Mouse (Mus musculus): Measurements from ENCODE around the gene Sectm1a.
"Not testable (repeated sequence)": the region's sequence is repeated elsewhere in the genome, so short reads cannot be mapped to it uniquely, and the experiment has no call there.

Gene Sectm1a

GRCm38 (mm10) chr11:121081120-121081519 lies at the start of gene Sectm1a:
Gene Sectm1a, minus strand, starts transcription at chr11:121081220.
- no peak for DNase-seq

- DNase-seq, result no peak
These were observed 48.6 kb upstream of the Sectm1a start for GRCm38 (mm10) chr11:121129616-121130015.

DNA sequence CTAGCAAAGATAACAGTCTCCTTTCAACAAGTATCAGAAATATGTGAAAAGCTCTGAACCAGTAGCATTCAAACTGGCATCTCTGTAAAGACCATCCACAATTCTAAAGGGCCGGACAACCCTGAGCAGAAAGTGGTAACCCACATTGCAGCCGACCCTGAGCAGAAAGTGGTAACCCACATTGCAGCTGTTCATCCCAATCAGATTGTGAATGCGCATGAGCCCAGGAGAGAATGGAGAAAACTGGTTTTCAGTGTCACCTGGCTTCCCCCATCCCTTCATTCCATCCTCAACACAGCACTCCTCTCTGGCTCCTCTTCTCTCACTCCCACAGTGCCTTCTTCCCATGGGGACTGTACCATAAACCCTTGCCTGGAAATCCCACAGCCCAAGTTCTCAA lies 46.4 kb upstream of the Sectm1a start:
- DNase-seq, result no peak

GRCm38 (mm10) chr11:121126395-121126794 lies 45.4 kb upstream of the Sectm1a start:
- DNase-seq, result peak; percentile 16

DNA sequence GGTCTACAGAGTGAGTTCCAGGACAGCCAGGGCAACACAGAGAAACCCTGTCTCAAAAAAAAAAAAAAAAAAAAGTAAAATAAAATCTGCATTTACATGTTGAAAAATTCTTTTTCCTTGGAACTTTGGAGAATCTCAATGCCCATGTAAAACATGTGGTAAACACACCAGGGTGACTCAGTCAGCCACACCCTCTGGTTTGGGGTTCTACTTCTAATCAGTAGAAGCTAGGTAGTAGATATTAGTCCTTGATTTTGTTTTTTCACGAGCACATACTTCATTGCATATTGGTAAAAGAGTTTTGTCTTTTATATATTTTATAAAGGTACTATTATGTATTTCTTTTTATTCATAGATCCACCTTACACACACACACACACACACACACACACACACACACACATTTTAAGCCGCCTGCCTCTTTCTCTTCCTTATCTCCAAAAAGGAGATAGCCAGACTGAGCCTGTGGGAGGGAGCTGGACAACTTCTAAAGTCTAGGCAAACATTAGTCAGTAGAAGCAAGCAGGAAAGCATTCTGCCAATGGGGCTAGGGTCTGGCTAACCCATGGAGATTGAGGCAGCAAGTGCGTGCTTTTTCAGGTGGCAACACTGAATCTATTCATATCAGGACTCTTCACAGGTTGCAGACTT lies 44.6 kb upstream of the Sectm1a start:
- no peak for DNase-seq

GRCm38 (mm10) chr11:121123438-121123837 lies 42.4 kb upstream of the Sectm1a start:
- DNase-seq, result no peak

DNA sequence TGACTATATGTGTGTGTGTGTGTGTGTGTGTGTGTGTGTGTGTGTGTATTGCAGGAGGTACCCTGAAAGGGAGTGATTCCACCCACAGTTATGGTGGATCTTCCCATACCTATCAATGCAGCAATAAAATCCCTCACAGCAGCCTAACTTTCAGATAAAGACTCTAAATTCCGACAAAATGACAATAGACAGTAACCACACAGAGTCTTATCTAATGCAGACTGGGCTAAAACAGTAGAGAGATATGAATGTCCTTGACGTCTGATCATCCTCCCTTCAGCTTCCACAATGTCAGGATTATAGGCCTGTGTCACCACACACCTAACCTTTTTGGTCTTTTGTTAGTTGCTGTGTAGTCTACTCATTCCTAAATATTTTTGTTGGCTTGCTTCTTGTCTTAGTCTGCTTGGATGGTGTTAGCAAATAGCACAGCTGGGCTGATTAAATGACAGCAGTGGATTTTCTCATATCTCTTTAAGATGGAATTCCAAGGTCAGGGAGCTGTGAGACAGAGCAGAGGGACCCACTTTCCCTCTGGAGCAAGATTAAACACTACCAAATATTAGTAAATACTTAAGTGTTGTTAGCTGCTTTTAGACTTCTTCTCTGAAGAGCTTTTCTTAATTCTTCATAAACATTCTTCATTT lies 41.1 kb upstream of the Sectm1a start:
- DNase-seq, result no peak

DNA sequence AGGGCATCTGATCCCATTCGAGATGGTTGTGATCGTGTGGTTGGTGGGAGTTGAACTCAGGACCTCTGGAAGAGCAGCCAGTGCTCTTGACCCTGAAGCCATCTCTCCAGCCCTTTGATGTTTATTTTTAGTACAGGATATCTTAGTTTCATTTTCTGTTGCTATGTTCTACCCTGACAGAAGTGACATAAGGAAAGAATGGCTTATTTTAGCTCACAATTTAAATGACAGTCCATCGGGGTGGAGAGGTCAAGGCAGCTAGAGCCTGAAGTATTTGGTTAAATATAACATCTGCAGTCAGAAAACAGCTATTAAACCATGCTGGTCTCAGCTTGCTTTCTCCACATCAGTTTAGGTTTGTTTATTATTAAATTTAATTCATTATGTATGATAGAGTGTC lies 40.1 kb upstream of the Sectm1a start:
- DNase-seq, result no peak

GRCm38 (mm10) chr11:121118577-121118976 lies 37.6 kb upstream of the Sectm1a start, which contains the start of gene Tex19.2:
Gene Tex19.2, minus strand, starts transcription at chr11:121118677.
- DNase-seq, result no peak

GRCm38 (mm10) chr11:121118106-121118505 lies 37.1 kb upstream of the Sectm1a start:
- peak; percentile 16 for DNase-seq

- no peak for DNase-seq
These were observed 31.2 kb upstream of the Sectm1a start for GRCm38 (mm10) chr11:121112091-121112775.

GRCm38 (mm10) chr11:121111601-121112000 lies 30.6 kb upstream of the Sectm1a start:
- DNase-seq, result no peak

- no peak for DNase-seq
These were observed 30.0 kb upstream of the Sectm1a start for GRCm38 (mm10) chr11:121111051-121111450.

- no peak for DNase-seq
These were observed 29.0 kb upstream of the Sectm1a start for GRCm38 (mm10) chr11:121109986-121110385.

DNA sequence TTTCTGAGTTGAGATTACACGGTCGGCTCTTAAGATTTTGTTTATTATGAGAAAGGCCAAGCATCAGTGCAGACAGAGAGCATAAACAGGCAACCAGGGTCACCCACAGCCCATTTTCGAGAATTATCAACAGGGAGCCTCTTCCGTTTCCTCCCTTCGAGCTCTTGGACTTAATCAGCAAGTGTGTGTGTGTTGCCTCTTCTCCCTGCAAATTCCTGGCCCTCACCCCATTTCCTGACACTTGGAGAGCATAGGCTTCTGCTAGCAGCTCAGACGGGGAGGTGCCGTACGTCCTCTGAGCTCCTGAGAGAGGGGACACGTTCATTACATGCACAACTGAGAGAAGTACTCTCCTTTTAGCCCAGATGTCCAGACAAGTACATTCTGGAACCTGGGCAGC lies 27.0 kb upstream of the Sectm1a start:
- DNase-seq, result no peak

GRCm38 (mm10) chr11:121107242-121107641 lies 26.2 kb upstream of the Sectm1a start:
- not testable (repeated sequence) for DNase-seq

- DNase-seq, result no peak
These were observed 20.2 kb upstream of the Sectm1a start for GRCm38 (mm10) chr11:121101124-121101805.

DNA sequence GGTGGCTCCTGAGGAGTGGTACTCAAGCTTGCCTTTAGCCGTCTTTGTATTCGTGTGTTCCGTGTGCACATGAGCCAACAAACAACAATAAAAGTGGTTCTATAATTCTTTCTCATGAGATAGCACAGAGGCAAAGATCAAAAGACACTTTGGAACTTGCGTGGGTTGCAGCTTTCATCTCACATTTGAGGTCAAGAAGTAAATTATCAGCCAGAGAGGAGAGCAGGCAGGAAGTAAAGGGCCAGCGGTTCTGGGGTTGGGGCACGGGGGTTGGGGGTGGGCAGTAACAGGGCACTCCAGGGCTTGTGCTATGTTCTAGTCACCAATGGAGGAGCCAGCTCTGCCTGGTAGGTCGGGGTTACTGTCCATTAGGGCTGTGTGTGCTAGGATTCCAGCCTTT lies 19.7 kb upstream of the Sectm1a start:
- no peak for DNase-seq

DNA sequence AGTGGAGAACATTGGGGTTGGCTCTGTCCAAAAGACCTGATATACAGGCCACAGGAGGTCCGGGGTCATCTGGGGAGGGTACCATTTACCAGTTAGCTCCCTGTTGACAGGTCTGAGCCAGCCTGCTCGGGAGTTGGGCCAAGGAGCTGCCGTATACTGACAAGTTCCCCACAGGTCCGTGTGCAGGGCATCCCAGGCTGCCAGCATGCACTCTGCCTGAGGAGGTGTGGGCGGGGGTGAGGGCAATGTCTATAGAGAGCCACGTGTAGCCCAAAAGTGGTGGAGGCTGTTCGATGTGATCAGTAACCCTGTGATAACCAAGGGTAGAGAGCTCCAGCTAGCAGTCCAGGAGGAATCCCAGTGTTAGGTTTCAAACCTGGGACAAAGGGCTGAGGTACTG lies 18.7 kb upstream of the Sectm1a start:
- DNase-seq, result no peak

- no peak for DNase-seq
These were observed 11.9 kb upstream of the Sectm1a start for GRCm38 (mm10) chr11:121092606-121093585.

- no peak for DNase-seq
These were observed 9.9 kb upstream of the Sectm1a start for GRCm38 (mm10) chr11:121090943-121091342.

Data from thymus, postnatal 14 days (tissue).